Mouse (Mus musculus): Measurements from ENCODE around the gene Gm4513. TPM values are rescaled to one million over a fixed set of nuclear protein-coding genes. Genes with fewer than 3 reads are reported as not detected.
"Not testable (repeated sequence)": the region's sequence is repeated elsewhere in the genome, so short reads cannot be mapped to it uniquely, and the experiment has no call there.

The Gm4513 gene
- not detected in 2 replicates for polyA plus RNA-seq (2015; fragmentation: Nextera tagmentation; extraction: Ambion mirVana)

- not testable (repeated sequence) for H3K4me3 ChIP-seq; H3K27ac ChIP-seq; H3K36me3 ChIP-seq; H3K4me1 ChIP-seq (replicated peaks); H3K27me3 ChIP-seq; H3K9me3 ChIP-seq (replicated peaks); H3K9ac ChIP-seq; H3K4me2 ChIP-seq; ATAC-seq (replicated peaks; ENCODE audit: insufficient number of reproducible peaks, insufficient read depth, low FRiP score, low read depth)
- 69% methylated on average over 3 of the region's 5 CpGs for WGBS
Measured at GRCm38 (mm10) chr7:20598921-20599320, at the start of gene Gm4513. Gm4513 (minus strand) TSS chr7:20599021.

- not testable (repeated sequence) for H3K4me2 ChIP-seq; ATAC-seq (replicated peaks; ENCODE audit: insufficient number of reproducible peaks, insufficient read depth, low FRiP score, low read depth); H3K36me3 ChIP-seq; H3K9me3 ChIP-seq (replicated peaks); H3K27ac ChIP-seq; H3K4me1 ChIP-seq (replicated peaks); H3K27me3 ChIP-seq; H3K9ac ChIP-seq; H3K4me3 ChIP-seq
- WGBS, result no CpG with 5 or more reads among the region's 3 CpGs
Measured at GRCm38 (mm10) chr7:20576141-20576540, 22.7 kb downstream of the Gm4513 start, which contains the start of gene Gm4141. Gm4141 (minus strand) TSS chr7:20576241.

- WGBS, result no CpG with 5 or more reads among the region's 1 CpGs
- not testable (repeated sequence) for H3K9ac ChIP-seq; H3K27ac ChIP-seq; H3K4me1 ChIP-seq (replicated peaks); ATAC-seq (replicated peaks; ENCODE audit: insufficient number of reproducible peaks, insufficient read depth, low FRiP score, low read depth); H3K27me3 ChIP-seq; H3K36me3 ChIP-seq; H3K4me2 ChIP-seq; H3K9me3 ChIP-seq (replicated peaks); H3K4me3 ChIP-seq
Measured at GRCm38 (mm10) chr7:20545657-20546056, 53.2 kb downstream of the Gm4513 start, which contains the start of gene Gm5726. Gm5726 (minus strand) TSS chr7:20545757.

Other genes starting within 250 kb of the Gm4513 start
- not detected in 2 replicates for gene Gm5728, start 223.6 kb downstream of the Gm4513 start, polyA plus RNA-seq (2015; fragmentation: Nextera tagmentation; extraction: Ambion mirVana)
- gene Vmn1r100, start 181.1 kb downstream of the Gm4513 start, polyA plus RNA-seq (2015; fragmentation: Nextera tagmentation; extraction: Ambion mirVana), result not detected in 2 replicates
- not detected in 2 replicates for gene Vmn1r101, start 156.4 kb downstream of the Gm4513 start, polyA plus RNA-seq (2015; fragmentation: Nextera tagmentation; extraction: Ambion mirVana)
- gene Gm10670, start 124.1 kb downstream of the Gm4513 start, polyA plus RNA-seq (2015; fragmentation: Nextera tagmentation; extraction: Ambion mirVana), result not detected in 2 replicates
- gene Vmn1r103, start 88.5 kb downstream of the Gm4513 start, polyA plus RNA-seq (2015; fragmentation: Nextera tagmentation; extraction: Ambion mirVana), result not detected in 2 replicates
- not detected in 2 replicates for gene Vmn1r104, start 65.2 kb downstream of the Gm4513 start, polyA plus RNA-seq (2015; fragmentation: Nextera tagmentation; extraction: Ambion mirVana)
- gene Gm5726, start 53.3 kb downstream of the Gm4513 start, polyA plus RNA-seq (2015; fragmentation: Nextera tagmentation; extraction: Ambion mirVana), result not detected in 2 replicates
- not detected in 2 replicates for gene Gm4141, start 22.8 kb downstream of the Gm4513 start, polyA plus RNA-seq (2015; fragmentation: Nextera tagmentation; extraction: Ambion mirVana)
- gene Vmn1r107, start 69.9 kb upstream of the Gm4513 start, polyA plus RNA-seq (2015; fragmentation: Nextera tagmentation; extraction: Ambion mirVana), result not detected in 2 replicates
- not detected in 2 replicates for gene Vmn1r111, start 104.2 kb upstream of the Gm4513 start, polyA plus RNA-seq (2015; fragmentation: Nextera tagmentation; extraction: Ambion mirVana)
- gene Gm10668, start 131.6 kb upstream of the Gm4513 start, polyA plus RNA-seq (2015; fragmentation: Nextera tagmentation; extraction: Ambion mirVana), result not detected in 2 replicates
- gene Vmn1r112, start 172.2 kb upstream of the Gm4513 start, polyA plus RNA-seq (2015; fragmentation: Nextera tagmentation; extraction: Ambion mirVana), result not detected in 2 replicates
- not detected in 2 replicates for gene Vmn1r113, start 188.3 kb upstream of the Gm4513 start, polyA plus RNA-seq (2015; fragmentation: Nextera tagmentation; extraction: Ambion mirVana)
- gene Vmn1r114, start 213.2 kb upstream of the Gm4513 start, polyA plus RNA-seq (2015; fragmentation: Nextera tagmentation; extraction: Ambion mirVana), result not detected in 2 replicates
- gene Vmn1r115, start 246.0 kb upstream of the Gm4513 start, polyA plus RNA-seq (2015; fragmentation: Nextera tagmentation; extraction: Ambion mirVana), result not detected in 2 replicates